Mouse (Mus musculus) cerebellum, postnatal 14 days (tissue): Measurements from ENCODE around the gene Lrrc55.

Experiments
- DNase-seq, 2 experiments: peaks; one replicate each; pipeline ENCODE4 v3.0.0; 2021; ENCODE audit warnings: mixed read lengths in 2 of 2

Lrrc55 gene

DNA sequence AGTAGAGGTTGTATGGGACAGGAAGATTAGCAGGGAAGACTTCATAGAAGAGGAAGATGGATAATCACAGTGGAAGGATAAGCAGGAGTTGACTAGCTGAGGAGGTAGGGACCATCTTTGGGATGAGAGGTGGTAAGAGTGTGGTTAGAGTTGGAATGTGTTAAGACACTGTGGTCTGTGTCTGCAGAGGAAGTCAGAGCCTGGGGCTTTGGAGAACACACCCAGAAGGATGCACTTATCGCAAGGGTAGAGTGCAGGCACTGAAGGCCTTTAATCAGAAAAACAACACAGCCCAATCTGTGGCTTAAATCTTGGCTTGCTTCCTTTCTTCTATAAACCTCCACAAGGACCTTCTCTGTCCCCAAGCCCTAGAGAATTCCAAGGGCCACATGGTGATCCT lies 28.7 kb downstream of the Lrrc55 start:
- DNase-seq = no peak

- no peak for DNase-seq
Measured at GRCm38 (mm10) chr2:85167624-85168023, 29.4 kb downstream of the Lrrc55 start.

- DNase-seq = no peak
Measured at GRCm38 (mm10) chr2:85163311-85164047, 33.5 kb downstream of the Lrrc55 start.

GRCm38 (mm10) chr2:85161638-85162093 lies 35.3 kb downstream of the Lrrc55 start:
- DNase-seq = no peak

GRCm38 (mm10) chr2:85160901-85161637 lies 35.9 kb downstream of the Lrrc55 start:
- DNase-seq = no peak

GRCm38 (mm10) chr2:85157382-85157781 lies 39.6 kb downstream of the Lrrc55 start:
- DNase-seq = no peak

GRCm38 (mm10) chr2:85156136-85156535 lies 40.9 kb downstream of the Lrrc55 start:
- no peak for DNase-seq

GRCm38 (mm10) chr2:85155334-85155733 lies 41.7 kb downstream of the Lrrc55 start:
- DNase-seq = no peak

DNA sequence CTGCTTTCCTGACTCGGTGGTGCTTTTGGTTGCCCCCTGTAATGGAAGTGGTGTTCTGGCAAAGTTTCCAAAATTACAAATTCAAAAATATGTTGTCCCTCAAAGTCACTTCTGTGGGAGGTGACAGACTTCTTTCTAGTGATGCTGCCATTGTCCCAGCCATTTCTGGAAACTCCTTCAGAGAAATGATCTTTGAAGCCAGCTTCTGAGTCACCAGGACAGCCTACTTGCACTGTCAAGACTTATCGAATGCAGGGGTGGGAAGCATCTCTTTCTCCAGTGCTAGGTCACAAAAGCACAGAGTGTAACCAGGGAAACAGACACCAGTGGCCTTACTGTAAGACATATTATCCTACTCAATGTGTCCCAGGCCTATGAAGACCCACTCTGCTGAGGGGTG lies 45.8 kb downstream of the Lrrc55 start:
- DNase-seq = no peak

GRCm38 (mm10) chr2:85150373-85150772 lies 46.6 kb downstream of the Lrrc55 start:
- DNase-seq = no peak

GRCm38 (mm10) chr2:85147481-85147880 lies 49.5 kb downstream of the Lrrc55 start:
- DNase-seq = no peak

- DNase-seq = no peak
Measured at GRCm38 (mm10) chr2:85145346-85145745, 51.7 kb downstream of the Lrrc55 start.

GRCm38 (mm10) chr2:85144908-85145307 lies 52.1 kb downstream of the Lrrc55 start:
- DNase-seq = no peak

DNA sequence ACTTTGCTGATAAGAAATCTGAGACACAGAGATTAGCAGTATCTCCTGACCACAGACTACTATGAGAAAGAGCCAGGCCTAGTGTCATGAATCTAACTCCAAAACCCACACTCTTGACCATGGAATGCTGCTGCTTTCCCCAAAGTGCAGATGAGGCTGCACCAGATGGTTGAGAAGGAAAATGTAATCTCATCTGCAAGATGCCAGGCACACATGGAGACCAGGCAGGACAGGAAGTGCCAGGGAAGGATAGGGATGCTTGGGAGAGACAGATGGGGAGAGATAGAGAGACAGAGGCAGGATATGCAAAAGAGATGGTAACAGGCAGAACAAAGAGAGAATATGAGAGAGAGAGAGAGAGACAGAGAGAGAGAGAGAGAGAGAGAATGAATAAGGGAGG lies 56.2 kb downstream of the Lrrc55 start:
- DNase-seq = peak in 1 of 2 experiments; percentile 15

- DNase-seq = no peak
Measured at GRCm38 (mm10) chr2:85139846-85140245, 57.2 kb downstream of the Lrrc55 start.

DNA sequence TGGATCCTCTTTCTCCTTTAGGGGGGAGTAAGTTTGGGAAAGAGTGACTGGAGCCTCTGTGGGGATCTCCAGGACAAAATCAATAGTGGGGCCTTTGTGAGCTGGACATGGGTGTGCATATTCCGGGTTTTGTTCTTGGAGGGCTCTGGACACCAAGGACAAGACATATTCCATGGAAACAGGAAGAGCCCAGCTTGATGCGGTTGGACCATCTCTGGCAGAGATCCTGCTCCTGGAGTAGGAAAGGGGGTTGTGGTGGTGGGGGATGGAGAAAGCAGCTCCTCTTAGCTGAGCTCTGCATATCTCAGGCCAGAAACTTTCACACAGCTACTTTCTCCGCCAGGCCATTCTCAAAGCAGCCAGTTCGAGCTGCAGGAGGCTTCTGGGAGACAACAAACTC lies 57.6 kb downstream of the Lrrc55 start:
- no peak for DNase-seq

GRCm38 (mm10) chr2:85138143-85138542 lies 58.9 kb downstream of the Lrrc55 start:
- no peak for DNase-seq

DNA sequence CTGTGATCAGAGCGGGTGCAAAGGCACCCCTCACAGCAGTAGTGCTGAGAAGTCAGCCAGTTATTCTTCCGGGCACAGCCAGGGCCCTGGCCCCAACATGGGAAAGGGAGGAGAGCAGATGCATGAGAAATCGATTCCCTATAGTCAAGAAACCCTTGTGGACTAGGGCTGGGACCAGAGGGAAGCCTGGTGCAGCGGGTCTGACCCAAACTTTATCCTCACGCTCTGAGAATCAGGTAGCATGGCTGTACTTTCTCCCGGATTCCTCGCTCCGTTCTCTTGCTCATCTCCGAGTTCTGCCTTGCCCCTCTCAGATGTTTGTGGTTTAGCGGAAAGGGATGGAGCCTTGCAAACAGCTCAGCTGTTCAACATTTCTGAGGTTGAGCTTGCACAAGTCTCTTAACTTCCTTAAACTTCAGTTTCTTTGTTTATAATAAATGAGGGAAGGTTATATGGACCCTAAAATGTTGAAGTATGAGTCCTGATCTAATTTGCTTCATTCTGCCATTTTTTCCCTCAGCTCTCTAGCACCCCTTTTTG lies 59.3 kb downstream of the Lrrc55 start:
- no peak for DNase-seq

- DNase-seq = no peak
Measured at GRCm38 (mm10) chr2:85136831-85137520, 60.0 kb downstream of the Lrrc55 start.

DNA sequence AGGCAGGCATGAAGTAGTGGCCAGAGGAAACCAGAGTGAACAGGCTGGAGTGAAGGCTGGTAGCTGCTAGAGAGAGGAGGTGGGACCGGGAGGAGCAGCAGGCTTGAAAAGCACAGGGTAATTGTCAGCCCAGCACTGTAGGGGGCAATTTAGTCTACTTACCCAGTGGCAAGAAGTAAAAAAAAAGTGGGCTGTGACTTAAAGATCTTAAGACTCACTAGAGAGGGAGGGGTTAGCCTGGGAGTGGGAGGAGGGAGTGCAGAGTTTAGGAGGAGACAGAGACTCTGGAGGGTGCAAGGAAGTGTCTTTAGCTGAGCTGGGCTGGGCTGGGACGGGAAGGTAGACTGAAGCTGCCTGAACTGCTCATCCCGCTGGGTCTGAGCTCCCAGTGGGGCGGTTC lies 60.9 kb downstream of the Lrrc55 start, which contains the start of gene Aplnr:
Aplnr (plus strand) TSS at position 137 of the 400 bp plus-strand sequence.
- no peak for DNase-seq

DNA sequence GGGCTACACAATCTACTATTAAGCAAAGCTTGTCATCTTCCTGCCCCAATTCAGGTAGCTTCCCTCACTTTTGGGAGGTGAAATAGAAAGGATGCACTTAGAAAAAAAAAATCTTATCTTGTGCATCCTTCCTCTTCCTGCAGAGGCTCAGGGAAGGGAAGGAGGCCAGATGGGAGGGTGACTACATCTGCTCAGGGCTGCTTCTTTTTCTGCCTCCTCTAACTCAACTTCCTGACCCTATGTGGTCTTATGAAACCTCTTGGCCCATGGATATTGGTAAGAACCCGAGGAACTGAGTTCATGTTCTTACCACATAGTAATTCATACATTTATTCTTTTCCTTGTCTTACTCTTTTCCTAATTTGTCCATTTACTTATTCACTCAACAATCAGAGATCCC lies 61.9 kb downstream of the Lrrc55 start:
- DNase-seq = no peak

- DNase-seq = no peak
Measured at GRCm38 (mm10) chr2:85132204-85132603, 64.8 kb downstream of the Lrrc55 start.

DNA sequence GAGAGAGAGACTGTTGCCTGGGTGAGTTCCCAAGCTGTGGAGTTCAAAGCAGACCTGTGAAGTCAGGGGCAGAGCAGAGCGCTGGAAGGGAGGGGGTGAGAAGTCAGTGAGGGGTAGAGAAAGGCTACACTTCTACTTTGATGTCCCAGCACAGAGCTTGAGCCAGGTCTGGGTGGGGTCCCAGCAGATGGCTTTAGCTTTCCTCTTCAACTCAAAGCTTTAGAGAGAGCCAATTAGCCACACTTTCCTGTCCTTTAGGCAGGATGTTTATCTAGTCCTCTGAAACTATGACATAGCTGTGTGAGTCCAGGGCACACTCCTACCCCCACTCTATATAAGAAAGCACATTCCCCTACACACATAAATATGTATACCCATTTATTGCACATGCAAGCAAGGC lies 65.3 kb downstream of the Lrrc55 start:
- no peak for DNase-seq
